Mouse (Mus musculus) CH12.LX (cell line): ENCODE results near the gene Arnt. TPM values are rescaled to one million over a fixed set of nuclear protein-coding genes. Genes with fewer than 3 reads are reported as not detected.

Source experiments
- DNase-seq: peaks from one replicate; pipeline ENCODE4 v3.0.0-alpha.2; 2013; ENCODE audit errors: extremely low read depth
- H3K27ac ChIP-seq: 2 replicates; pipeline ENCODE4 v1.5.1; 2012; ENCODE audit warnings: low read depth, mild to moderate bottlenecking, control low read depth, moderate library complexity; ENCODE audit not compliant: insufficient read depth
- H3K27me3 ChIP-seq: replicated peaks from 2 replicates; pipeline ENCODE3; 2012; ENCODE audit warnings: inconsistent platforms
- H3K36me3 ChIP-seq, 2 experiments: replicated peaks in 1 of 2; 2 replicates each; pipeline versions ENCODE3 to v1.6.1; 2012; ENCODE audit warnings: inconsistent platforms in 1 of 2, low read length in 1 of 2, mild to moderate bottlenecking in 1 of 2, mixed read lengths in 1 of 2, moderate library complexity in 1 of 2; ENCODE audit not compliant: control insufficient read depth in 1 of 2, insufficient read depth in 1 of 2
- H3K4me1 ChIP-seq, 2 experiments: 2 replicates each; pipeline ENCODE4 v1.6.1; 2012; ENCODE audit warnings: inconsistent platforms in 1 of 2, moderate library complexity in 1 of 2; ENCODE audit not compliant: insufficient read depth in 2 of 2, control insufficient read depth in 1 of 2
- H3K4me2 ChIP-seq: 2 replicates; pipeline ENCODE4 v1.6.1; 2012; ENCODE audit warnings: low read depth, mild to moderate bottlenecking, control low read depth; ENCODE audit not compliant: poor library complexity, insufficient read depth, severe bottlenecking
- H3K4me3 ChIP-seq, 3 experiments: fragments of 150-350 bp in 1 of 3; sonication (generic) in 1 of 3; replicated peaks in 1 of 3; 2 replicates each; pipeline versions ENCODE3 to v1.5.1; 2011 to 2012; ENCODE audit warnings: low read depth in 2 of 3, low read length in 2 of 3, mild to moderate bottlenecking in 2 of 3, moderate library complexity in 2 of 3, control low read depth in 1 of 3, improper control_type of control experiment in 1 of 3, inconsistent platforms in 1 of 3, mixed read lengths in 1 of 3; ENCODE audit not compliant: poor library complexity in 1 of 3
- H3K79me2 ChIP-seq: replicated peaks from 2 replicates; pipeline ENCODE4 v1.6.1; 2012; ENCODE audit warnings: mild to moderate bottlenecking, moderate library complexity; ENCODE audit not compliant: control insufficient read depth, poor library complexity, insufficient read depth, severe bottlenecking; ENCODE audit errors: extremely low read depth
- H3K9ac ChIP-seq: 2 replicates; pipeline ENCODE4 v1.6.1; 2012; ENCODE audit warnings: low read depth, mild to moderate bottlenecking, control low read depth, moderate library complexity; ENCODE audit not compliant: insufficient read depth
- H3K9me3 ChIP-seq: replicated peaks from 2 replicates; pipeline ENCODE3; 2012; ENCODE audit warnings: low read length, inconsistent platforms, mixed read lengths
- BHLHE40 ChIP-seq: IDR thresholded peaks from 2 replicates; pipeline ENCODE4 v1.6.1; 2011; ENCODE audit warnings: mild to moderate bottlenecking, low read depth, low read length, improper control_type of control experiment
- CHD1 ChIP-seq: IDR thresholded peaks from 2 replicates; pipeline ENCODE4 v1.6.1; 2012; ENCODE audit warnings: low read depth, low read length, improper control_type of control experiment, inconsistent platforms
- CHD2 ChIP-seq: IDR thresholded peaks from 2 replicates; pipeline ENCODE4 v1.6.1; 2011; ENCODE audit warnings: low read length, improper control_type of control experiment
- CTCF ChIP-seq, 2 experiments: IDR thresholded peaks in 1 of 2; conservative IDR thresholded peaks in 1 of 2; 2 replicates each; pipeline ENCODE4 v1.5.1; 2011 to 2012; ENCODE audit warnings: low read depth in 2 of 2, low read length in 2 of 2, improper control_type of control experiment in 1 of 2, inconsistent platforms in 1 of 2, mild to moderate bottlenecking in 1 of 2, moderate library complexity in 1 of 2
- E2F4 ChIP-seq: IDR thresholded peaks from 2 replicates; pipeline ENCODE4 v1.6.1; 2011; ENCODE audit warnings: low read depth, low read length, improper control_type of control experiment; ENCODE audit not compliant: insufficient replicate concordance
- ELF1 ChIP-seq: IDR thresholded peaks from 2 replicates; pipeline ENCODE4 v1.6.1; 2014; ENCODE audit warnings: low read depth, mild to moderate bottlenecking, inconsistent platforms, low read length, improper control_type of control experiment
- EP300 ChIP-seq: IDR thresholded peaks from 2 replicates; pipeline ENCODE4 v1.6.1; 2011; ENCODE audit warnings: low read length, improper control_type of control experiment
- IRF4 ChIP-seq: IDR thresholded peaks from 2 replicates; pipeline ENCODE4 v1.6.1; 2014; ENCODE audit warnings: low read depth, mild to moderate bottlenecking, inconsistent platforms, low read length, improper control_type of control experiment
- KAT2A ChIP-seq: IDR thresholded peaks from 2 replicates; pipeline ENCODE4 v1.6.1; 2012; ENCODE audit warnings: low read length, improper control_type of control experiment, inconsistent platforms; ENCODE audit not compliant: insufficient replicate concordance
- MAFK ChIP-seq: IDR thresholded peaks from 2 replicates; pipeline ENCODE4 v1.6.1; 2011; ENCODE audit warnings: low read length, improper control_type of control experiment; ENCODE audit not compliant: insufficient replicate concordance
- MAX ChIP-seq: IDR thresholded peaks from 2 replicates; pipeline ENCODE4 v1.6.1; 2011; ENCODE audit warnings: low read length, improper control_type of control experiment
- MAZ ChIP-seq: IDR thresholded peaks from 2 replicates; pipeline ENCODE4 v1.6.1; 2012; ENCODE audit warnings: low read depth, mild to moderate bottlenecking, inconsistent platforms, low read length, improper control_type of control experiment, moderate library complexity
- MEF2A ChIP-seq: IDR thresholded peaks from 2 replicates; pipeline ENCODE4 v1.6.1; 2014; ENCODE audit warnings: low read depth, mild to moderate bottlenecking, inconsistent platforms, low read length, improper control_type of control experiment, borderline replicate concordance
- NRF1 ChIP-seq: IDR thresholded peaks from 2 replicates; pipeline ENCODE4 v1.6.1; 2014; ENCODE audit warnings: low read depth, mild to moderate bottlenecking, inconsistent platforms, low read length, improper control_type of control experiment, moderate library complexity
- PAX5 ChIP-seq: IDR thresholded peaks from 2 replicates; pipeline ENCODE4 v1.6.1; 2012; ENCODE audit warnings: low read length, inconsistent platforms, mixed read lengths
- RAD21 ChIP-seq: IDR thresholded peaks from 2 replicates; pipeline ENCODE4 v1.6.1; 2011; ENCODE audit warnings: low read depth, mild to moderate bottlenecking, low read length, improper control_type of control experiment, moderate library complexity
- RCOR1 ChIP-seq: conservative IDR thresholded peaks from 2 replicates; pipeline ENCODE4 v1.6.1; 2012; ENCODE audit warnings: low read depth, mild to moderate bottlenecking, inconsistent platforms, low read length, improper control_type of control experiment
- SIN3A ChIP-seq: IDR thresholded peaks from 2 replicates; pipeline ENCODE4 v1.6.1; 2012; ENCODE audit warnings: low read length, improper control_type of control experiment, inconsistent platforms
- TCF12 ChIP-seq: IDR thresholded peaks from 2 replicates; pipeline ENCODE4 v1.6.1; 2014; ENCODE audit warnings: low read depth, mild to moderate bottlenecking, inconsistent platforms, low read length, improper control_type of control experiment
- USF2 ChIP-seq: conservative IDR thresholded peaks from 2 replicates; pipeline ENCODE4 v1.6.1; 2011; ENCODE audit warnings: low read depth, low read length, improper control_type of control experiment
- ZC3H11A ChIP-seq: IDR thresholded peaks from 2 replicates; pipeline ENCODE4 v1.6.1; 2012; ENCODE audit warnings: low read depth, mild to moderate bottlenecking, inconsistent platforms, low read length, improper control_type of control experiment
- ZKSCAN1 ChIP-seq: IDR thresholded peaks from 2 replicates; pipeline ENCODE4 v1.6.1; 2012; ENCODE audit warnings: low read depth, inconsistent platforms, low read length, improper control_type of control experiment, borderline replicate concordance
- ZNF384 ChIP-seq: IDR thresholded peaks from 2 replicates; pipeline ENCODE4 v1.6.1; 2012; ENCODE audit warnings: low read depth, low read length, improper control_type of control experiment, inconsistent platforms
- dilution Hi-C: fragments of 300-500 bp; cut with MboI; formaldehyde crosslinking; loops from 2 replicates; pipeline ENCODE4 v1.14.3; 2020; ENCODE audit warnings: low sequenced_read_pairs; ENCODE audit not compliant: extremely low pct_unique_long_range_greater_than_20kb, extremely low pct_ligation_motif_present
- in situ Hi-C: fragments of 300-500 bp; cut with MboI; formaldehyde crosslinking; loops from 3 replicates; pipeline ENCODE4 v1.14.3; 2019; ENCODE audit warnings: low sequenced_read_pairs, low pct_ligation_motif_present, low pct_unique_long_range_greater_than_20kb, mixed read lengths
- polyA plus RNA-seq: library from polyadenylated mRNA; unstranded; fragments of >175 nt; gene quantifications from 2 replicates; pipeline ENCODE4 v1.2.1, GENCODE M21; 2012; ENCODE audit warnings: low read depth; ENCODE audit not compliant: insufficient read length
- total RNA-seq, 2 experiments: library from RNA; depleted of rRNA; stranded (reverse); fragments of 300-350 nt in 1 of 2; fragments of >200 nt in 1 of 2; gene quantifications; 2 replicates each; pipeline ENCODE4 v1.2.3; 2012 to 2014

The Arnt gene
- total and polyA plus RNA-seq, 3 experiments = 12.4 to 27.7 (median 13.2) TPM

DNA sequence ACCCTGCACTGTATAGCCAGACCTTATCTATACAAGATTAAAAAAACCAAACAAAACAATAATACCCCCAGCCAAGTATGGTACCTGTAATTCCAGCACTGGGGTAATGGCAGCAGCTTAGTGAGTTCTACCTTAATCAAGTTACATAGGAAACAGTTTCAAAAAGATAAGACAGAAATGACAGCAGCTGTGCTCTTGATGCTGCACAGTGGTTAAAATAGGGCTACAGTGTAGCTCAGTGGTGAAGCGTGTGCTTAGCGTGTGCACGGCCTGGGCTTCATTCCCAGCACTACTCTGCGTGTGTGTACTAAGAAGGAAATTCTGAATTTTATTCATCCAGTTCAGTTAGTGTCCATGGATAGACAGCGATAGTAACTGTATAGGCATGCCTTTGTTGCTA lies 22.2 kb downstream of the Arnt start:
- Histone ChIP-seq H3K9me3 (no peaks in the 10 kb centered on the region), H3K4me2 (no peak overlapping the region), H3K27ac (no peak overlapping the region), H3K79me2 (peaks cover 2% of the 10 kb centered on the region; the same call in 1 of the 2 replicates), H3K4me1 (peaks cover 5 to 20% of the 10 kb centered on the region in 2 experiments; a peak in 3 of 4 replicates), H3K36me3 (peaks cover 23 to 65% of the 10 kb centered on the region in 2 experiments), H3K9ac (no peak overlapping the region), H3K27me3 (no peaks in the 10 kb centered on the region), H3K4me3 (no peak overlapping the region)
- DNase-seq = no peak
- TF ChIP-seq ZKSCAN1 = no peak
- no peak for TF ChIP-seq MEF2A
- no peak for TF ChIP-seq ZC3H11A
- TF ChIP-seq CHD1 = no peak
- TF ChIP-seq MAZ = no peak
- no peak for TF ChIP-seq RAD21
- TF ChIP-seq SIN3A = no peak
- TF ChIP-seq MAFK = no peak
- TF ChIP-seq NRF1 = no peak
- no peak for TF ChIP-seq CHD2
- no peak for TF ChIP-seq USF2
- no peak for TF ChIP-seq E2F4
- dilution Hi-C loops (no loop called here), in situ Hi-C loops (no loop called here)

DNA sequence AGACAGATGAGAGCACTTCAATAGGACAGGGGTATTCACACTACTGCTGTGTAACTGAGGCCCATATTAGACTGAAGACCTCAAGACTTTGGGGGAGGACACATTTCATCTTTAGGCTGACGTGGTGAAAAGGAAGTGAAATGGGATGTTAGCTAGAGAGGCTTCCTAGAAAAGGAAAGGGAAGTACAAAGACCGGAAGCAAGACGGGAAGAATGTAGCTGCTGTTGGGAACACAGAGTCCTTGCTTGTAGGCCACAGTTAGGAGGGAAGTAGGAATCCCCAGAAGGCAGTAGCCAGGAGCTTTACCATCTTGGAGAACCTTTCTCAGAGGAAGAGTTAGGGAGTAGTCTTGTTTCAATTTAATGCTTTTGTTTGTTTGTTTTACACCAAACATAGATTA lies 23.6 kb downstream of the Arnt start:
- Histone ChIP-seq H3K27ac (no peak overlapping the region), H3K36me3 (peaks cover 23 to 59% of the 10 kb centered on the region in 2 experiments), H3K4me2 (no peak overlapping the region), H3K9me3 (no peaks in the 10 kb centered on the region), H3K79me2 (no peaks in the 10 kb centered on the region), H3K4me3 (no peak overlapping the region), H3K27me3 (no peaks in the 10 kb centered on the region), H3K4me1 (peaks cover 5 to 20% of the 10 kb centered on the region in 2 experiments; a peak in 3 of 4 replicates), H3K9ac (no peak overlapping the region)
- DNase-seq = no peak
- dilution Hi-C loops (no loop called here), in situ Hi-C loops (no loop called here)
- TF ChIP-seq RCOR1 = no peak
- no peak for TF ChIP-seq EP300
- no peak for TF ChIP-seq BHLHE40
- TF ChIP-seq KAT2A = no peak
- no peak for TF ChIP-seq CTCF (conservative IDR thresholded peaks at IDR 0.05 in 1 of 2, IDR thresholded peaks at IDR 0.05 in 1 of 2; ENCODE audit: low read depth in 2 of 2, low read length in 2 of 2)
- no peak for TF ChIP-seq ZNF384
- no peak for TF ChIP-seq ELF1
- TF ChIP-seq TCF12 = no peak
- TF ChIP-seq CHD2 = no peak
- TF ChIP-seq PAX5 = no peak
- TF ChIP-seq MAX = no peak
- no peak for TF ChIP-seq E2F4
- no peak for TF ChIP-seq IRF4
